Mouse (Mus musculus): Measurements from ENCODE around the gene Rpusd1.

Rpusd1 gene

DNA sequence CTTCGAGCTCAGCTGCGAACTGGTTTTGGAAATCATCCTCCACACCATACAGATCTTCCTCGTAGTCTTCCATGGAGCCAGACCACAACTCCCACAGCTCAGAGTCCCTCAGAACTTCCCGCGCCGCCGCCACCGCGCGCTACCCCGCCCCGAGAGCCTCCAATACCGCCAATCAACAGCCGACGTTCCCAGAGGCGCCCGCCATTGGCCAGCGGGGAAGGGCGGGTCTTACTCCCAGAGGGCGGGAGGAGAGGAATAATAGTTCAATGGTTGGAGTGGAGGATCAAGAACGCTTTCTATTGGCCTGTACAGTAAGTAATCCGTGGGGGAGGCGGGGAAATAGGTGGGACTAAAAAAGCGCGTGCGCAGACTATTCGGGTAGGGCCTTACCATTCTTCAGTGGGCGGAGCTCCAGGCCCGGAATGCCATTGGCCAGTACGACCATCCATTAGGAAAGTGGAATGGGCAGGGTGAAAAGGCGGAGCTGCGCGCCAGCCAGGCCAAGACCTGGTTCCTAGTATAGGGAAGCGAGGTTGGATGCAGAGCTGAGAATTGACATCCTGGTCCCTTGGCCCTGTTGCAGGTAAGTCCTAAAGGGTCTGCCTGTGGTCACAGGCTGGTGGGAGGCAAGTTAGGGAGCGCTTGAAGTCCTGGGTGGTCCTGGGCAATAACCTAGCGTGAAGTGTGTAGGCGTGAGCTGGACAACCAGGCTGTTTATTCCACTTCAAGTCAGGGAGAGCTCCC is at the start of gene Rpusd1, which contains the start of gene Chtf18:
Gene Rpusd1 (plus strand): TSS at position 406 of the 744 bp plus-strand sequence.
Gene Chtf18 (minus strand): TSS at position 155 of the 744 bp plus-strand sequence.
- DNase-seq (ENCODE audit: low read depth, low spot score), result peak; percentile 100

DNA sequence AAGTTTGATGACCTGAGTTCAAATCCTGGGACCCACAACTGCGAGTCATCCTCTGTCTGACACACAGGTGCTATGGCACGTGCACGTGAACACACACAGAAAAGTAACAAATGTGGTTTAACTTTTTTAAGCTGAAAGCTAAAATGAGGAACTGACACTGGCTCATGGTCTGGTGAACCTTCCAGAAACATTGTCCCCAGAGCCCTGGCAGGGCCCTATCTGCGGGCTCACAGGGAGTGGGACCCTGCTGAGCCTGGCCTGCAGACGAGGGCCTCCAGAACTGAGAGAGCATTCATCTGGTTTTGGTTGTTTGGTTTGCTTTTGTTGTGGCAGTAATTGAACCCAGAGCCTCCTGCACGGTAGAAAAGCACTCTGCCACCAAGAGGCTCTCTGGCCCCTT is 49.5 kb upstream of the Rpusd1 start:
- no peak for DNase-seq (ENCODE audit: low read depth, low spot score)

DNA sequence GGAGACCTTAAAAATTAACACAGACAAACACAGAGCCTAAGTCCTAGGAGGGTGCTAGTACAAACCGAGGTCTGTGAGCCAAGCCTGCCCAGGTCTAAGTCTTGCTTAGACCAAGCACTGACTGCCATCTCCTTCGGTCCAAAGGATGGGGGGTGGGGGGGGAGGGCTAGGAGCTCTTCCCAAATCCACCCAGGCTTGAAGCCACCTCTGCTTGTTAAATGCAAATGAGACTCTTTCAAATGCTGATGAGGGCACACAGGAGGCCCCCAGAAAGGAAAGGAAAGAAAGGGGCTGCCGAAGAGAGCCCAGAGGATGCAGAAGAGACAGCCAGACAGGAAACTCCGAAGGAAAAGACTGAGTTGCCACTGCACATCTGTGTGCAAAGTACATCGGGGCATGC is 47.7 kb upstream of the Rpusd1 start:
- DNase-seq (ENCODE audit: low read depth, low spot score), result no peak

DNA sequence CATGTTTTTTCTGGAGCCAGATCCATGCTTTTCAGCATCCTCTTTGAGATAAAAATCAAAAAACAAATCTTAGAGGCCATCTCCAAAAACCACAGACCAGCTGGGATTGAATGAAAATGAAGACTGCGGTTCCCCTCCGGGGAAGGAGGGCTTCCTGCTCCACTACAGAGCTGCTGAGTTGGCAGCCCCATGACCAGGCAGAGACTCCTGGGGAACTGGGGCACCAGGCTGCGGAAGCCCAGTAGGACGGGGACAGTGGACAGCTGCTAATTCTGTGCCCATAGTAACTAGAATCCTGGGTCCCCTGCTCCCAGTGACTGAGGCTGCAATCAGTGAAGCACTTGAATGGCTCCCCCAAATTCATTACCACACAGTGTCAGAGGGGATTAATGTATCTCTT is 45.8 kb upstream of the Rpusd1 start:
- no peak for DNase-seq (ENCODE audit: low read depth, low spot score)

DNA sequence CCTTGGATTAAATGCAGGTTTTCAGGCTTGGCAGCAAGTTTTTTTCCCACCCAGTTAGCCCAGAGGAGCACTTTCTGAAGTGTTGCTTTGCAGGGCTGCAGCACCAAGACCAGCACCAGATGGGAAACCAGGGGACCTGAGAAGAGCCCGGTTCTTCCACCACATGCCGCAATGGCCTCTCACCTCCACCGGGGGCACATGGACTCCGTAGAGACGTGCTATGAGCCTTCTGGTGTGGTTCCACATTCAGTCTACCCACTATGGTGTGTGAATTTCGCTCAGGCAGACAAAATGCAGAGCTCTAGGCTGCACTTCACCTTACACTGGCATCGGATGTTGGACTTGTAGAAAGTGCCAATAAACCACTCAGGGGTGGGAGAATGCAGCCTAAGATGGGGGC is 41.1 kb upstream of the Rpusd1 start:
- DNase-seq (ENCODE audit: low read depth, low spot score), result no peak

DNA sequence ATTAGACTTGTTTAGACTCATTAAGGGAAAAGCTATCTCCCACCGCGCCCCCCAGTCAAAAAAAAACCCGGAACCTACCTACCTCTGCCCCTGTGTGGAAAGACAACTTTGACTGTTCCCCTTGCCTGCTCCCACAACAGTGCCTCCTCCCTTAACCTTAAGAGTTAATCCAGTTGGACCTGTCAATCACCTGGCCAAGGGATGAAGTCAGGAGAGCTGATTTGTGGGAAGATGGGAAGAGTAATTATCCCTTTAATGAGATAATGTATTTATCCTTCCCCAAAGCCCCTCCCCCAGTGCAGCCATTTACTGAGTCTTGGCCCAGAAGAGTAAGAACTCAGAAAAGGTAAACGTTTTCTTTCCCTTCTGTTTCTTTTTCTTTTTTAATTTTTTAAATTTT is 38.5 kb upstream of the Rpusd1 start:
- peak; percentile 48 for DNase-seq (ENCODE audit: low read depth, low spot score)

DNA sequence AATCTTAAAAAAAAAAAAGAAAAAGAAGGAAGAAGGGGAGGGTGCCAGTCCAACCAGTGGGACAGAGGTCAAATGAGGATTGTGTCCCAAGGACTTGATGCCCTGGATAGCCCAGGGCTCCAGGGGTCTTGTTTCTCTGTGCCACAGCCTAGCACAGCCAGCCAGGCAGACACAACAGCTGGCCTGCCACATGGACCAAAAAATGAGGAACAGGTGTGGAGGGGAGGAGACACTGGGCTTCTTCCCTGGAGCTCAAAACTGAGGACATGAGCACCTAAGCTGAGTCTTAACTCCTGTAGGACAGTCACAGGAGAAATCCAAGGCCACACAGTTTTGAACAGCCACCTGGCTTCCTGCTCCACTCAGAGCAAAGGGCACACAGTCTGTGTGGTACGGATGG is 31.2 kb upstream of the Rpusd1 start:
- DNase-seq (ENCODE audit: low read depth, low spot score), result no peak

DNA sequence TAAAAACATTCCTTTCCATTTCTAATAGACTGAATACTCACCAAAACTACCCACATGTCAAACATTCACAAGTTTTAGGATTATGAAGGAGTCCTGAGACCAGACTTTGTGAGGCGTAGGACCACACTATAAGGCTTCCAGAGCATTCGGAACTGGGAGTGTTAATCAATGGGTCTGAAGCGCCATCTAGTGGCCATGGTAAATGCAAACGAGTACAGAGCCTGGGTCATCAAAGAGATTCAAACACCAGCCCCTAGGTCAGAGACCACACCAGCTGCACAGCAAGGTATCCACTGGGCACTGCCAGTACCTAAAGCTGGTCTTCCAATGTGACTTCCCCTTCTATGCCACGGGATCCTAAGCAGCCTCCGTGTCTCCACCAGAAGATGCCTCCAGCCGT is 29.0 kb upstream of the Rpusd1 start:
- peak; percentile 82 for DNase-seq (ENCODE audit: low read depth, low spot score)

DNA sequence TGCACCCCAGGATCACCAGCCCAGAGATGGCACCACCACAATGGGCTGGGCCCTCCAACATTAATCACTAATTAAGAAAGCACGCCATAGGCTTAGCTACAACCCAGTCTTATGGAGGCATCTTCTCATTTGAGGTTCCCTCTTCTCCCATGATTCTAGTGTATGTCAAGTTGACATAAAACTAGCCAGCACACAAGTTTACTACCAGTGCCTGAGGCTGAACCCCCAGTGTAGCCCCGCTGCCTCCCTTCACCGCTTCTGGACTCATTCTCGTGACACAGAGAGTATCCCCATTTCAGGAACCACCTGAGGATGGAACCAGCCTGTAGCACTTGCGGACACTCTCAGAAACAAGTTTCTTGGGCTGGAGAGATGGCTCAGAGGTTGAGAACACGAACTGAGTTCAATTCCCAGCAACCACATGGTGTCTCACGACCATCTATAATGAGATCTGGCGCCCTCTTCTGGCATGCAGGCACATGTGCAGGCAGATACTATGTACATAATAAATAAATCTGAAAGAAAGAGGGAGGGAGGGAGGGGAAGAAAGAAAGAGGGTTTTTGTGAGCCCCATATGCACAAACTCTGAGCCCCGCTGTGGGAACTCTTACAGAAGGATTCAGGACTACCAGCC is 26.5 kb upstream of the Rpusd1 start:
- no peak for DNase-seq (ENCODE audit: low read depth, low spot score)

DNA sequence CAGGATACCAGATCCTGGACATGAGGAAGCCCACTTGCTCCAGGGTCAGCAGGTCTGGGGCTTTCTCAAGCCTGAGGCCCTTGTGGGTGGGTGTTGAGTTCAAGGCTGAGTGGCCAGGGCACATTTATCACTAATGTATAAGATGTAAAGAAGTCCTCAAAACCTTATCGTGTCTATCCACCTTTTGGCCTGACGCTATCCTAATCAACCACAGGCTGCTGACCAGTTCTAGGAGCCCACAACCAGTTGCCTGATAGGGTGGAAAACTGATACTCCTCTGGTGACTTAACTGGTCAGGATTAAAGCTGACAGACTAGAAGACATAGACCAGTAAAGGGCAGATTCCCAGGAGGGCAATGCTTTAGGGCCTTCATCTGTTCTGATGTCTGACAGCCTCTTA is 17.5 kb upstream of the Rpusd1 start:
- DNase-seq (ENCODE audit: low read depth, low spot score), result no peak

DNA sequence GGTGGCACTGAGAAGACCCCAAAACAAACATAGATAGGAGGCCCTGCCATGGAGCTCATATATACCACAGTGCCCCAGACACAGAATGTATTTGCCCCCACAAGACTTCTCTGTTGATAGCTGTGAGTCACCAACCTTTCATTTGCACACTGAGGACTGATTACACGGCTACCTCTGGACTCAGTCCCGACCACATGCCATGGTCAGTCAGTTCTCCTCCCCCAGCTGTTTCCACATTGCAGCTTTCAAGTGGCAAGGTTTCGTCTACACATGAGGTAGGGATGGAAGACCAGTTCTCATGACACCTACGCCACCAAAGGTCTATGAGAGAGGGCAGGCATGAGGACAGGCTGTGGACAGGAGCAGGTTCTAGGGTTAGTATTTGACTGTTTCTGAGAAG is 16.3 kb upstream of the Rpusd1 start:
- no peak for DNase-seq (ENCODE audit: low read depth, low spot score)

DNA sequence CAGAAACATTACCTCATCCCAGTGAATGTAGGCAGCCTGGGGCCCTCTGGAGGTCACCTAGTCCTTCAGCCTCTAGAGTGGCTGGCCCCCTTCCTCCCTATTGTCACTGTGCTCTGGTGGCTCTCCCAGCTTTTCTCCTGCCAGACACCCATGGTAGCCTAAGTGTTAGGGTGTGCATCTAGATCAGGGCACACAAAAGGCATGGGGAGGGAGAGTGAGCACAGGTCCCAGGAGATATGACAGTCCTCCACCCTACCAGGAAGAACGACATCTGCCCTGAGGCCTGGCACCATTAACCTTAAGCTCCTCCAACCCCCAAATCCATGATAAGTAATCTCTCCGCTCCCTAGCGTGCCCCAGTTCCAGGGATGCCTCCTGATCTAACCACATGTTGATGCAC is 11.8 kb upstream of the Rpusd1 start:
- no peak for DNase-seq (ENCODE audit: low read depth, low spot score)

DNA sequence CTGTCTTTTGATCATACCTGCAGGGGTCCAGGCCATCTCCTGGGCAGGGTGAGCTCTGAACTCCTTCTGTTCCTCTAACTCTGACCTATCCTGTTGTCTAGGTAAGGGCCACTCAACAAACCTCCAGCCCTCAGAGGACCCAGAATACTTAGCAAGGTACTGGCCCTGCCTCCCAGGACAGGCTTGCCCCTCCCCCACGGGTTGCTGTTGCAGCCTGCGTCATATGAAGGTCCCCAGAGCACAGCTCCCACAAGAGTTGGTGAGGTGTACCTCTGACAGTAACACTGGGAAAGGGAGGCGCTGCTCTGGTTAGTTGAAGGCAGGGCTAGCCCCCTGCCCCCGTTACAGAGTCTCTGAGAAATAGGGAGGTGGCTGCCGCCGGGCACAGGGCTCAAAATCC is 11.3 kb upstream of the Rpusd1 start:
- no peak for DNase-seq (ENCODE audit: low read depth, low spot score)

DNA sequence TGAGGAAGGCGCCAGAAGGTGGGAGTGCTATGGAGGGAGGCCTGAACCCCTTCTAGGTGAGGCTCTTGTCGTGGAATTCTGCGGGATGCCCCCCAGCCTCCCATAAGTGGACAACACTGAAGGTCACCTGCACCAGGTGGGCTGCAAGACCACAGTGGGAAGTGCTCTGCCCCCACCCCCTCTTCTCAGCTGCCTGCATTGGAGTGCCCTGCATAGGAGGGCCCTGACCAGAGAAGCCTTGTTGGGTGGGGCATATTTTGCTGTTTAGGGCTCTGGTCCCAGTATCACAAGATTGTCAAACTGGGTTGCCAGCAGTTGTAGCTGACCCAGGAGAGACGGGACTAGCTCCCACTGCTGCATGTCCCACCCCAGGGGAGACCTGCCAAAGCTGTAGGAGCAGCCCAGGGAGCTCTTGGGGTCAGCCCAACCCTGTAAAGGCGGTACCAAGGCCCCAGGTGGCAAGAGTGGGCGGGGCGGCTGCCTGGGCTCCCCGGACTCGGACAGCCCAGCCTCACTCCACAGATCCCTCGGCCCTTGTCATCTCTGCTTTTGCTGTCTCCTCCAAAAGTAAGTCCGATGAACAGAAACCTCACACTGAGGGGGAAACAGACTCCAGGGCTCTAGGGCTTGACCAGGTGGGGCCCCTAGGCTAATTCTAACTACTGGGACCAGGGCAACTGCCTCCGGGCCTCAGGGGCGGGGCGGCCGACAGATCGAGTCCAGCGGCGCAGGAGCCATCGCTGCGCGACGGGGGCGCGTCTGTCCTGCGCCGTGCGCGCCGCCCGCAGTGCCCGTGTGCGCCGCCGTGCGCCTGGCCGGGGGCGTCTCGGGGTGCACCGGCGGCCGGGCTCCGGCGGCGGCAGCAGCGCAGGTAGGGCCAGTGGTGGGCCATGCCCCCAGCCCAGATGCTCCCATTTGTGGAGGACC is 10.5 kb upstream of the Rpusd1 start, which contains the start of gene Gng13:
Gene Gng13 (plus strand): TSS at position 461 of the 927 bp plus-strand sequence.
- DNase-seq (ENCODE audit: low read depth, low spot score), result no peak

DNA sequence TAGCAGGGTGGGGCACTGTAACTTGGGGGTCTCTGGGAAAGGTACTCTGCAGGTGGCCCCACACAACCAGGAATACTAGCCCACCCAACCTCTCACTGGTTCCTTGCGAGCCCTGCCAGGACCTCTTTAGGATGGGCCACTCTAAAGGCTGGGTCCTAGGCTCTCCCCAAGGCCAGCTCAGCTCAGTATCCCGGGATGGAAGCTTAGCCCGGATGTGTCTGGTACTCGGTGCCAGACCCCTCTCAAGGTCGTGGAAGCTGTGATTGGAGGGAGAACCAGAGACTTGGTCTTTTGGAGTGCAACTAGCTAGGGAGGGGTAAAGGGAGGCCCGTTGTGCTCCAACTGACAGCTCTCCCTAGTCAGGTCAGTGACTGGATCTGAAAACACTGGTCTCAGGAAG is 9.8 kb upstream of the Rpusd1 start:
- DNase-seq (ENCODE audit: low read depth, low spot score), result no peak

DNA sequence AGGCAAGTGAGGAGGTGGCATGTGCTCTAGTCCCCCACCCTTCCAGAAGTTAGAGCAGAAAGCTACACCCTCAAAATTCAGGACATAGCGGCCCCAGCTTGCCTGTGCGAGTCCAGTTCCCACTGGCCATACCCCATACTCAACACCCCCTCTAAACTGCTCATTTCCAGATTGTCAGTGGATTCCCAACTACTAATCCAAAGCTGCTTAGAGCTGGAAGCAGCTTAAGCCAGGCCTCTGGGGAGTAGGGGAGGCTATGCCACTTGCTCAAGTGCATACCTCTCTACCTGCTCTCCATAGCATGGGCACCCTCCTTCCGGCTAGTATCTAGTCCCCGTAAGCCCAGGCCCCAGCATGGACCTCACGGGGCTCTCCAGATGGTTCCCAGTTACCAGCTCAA is 6.0 kb upstream of the Rpusd1 start:
- peak; percentile 81 for DNase-seq (ENCODE audit: low read depth, low spot score)

DNA sequence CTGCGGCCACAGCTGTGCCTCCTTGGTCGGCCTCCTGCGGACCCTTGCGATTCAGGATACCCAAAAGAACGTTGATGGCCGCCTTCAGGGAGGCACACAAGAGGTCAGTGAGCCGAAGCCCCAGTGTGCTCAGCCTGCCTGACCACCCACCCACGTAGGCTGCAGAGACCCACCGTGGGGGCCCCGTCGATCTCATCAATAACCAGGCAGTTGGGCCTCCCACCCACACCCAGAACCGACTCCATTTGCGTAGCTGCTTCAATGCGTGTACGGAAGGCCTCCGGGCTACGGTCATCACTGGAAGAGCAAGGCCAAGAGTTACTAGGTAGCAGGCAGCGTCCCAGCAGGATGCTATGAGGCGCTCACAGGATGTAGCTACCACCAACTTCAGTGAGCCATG is 4.0 kb upstream of the Rpusd1 start:
- DNase-seq (ENCODE audit: low read depth, low spot score), result no peak

DNA sequence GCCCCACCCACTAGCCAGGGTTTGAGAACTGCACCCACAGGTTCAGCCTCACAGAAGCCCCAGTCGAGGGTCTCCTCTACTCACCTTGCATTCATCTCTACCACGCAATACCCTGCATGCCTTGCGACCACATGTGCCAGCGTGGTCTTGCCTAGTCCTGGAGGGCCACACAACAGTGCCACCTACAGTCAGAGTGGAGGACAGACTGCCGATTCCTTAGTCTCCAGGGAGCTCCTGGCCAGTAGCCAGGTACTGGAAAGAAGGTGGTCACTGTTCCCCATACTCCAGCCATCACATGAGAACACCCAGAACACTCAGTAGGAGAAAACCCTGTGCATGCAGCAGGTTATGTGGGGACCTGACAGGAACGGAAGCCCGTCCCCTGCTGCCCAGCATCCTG is 3.6 kb upstream of the Rpusd1 start:
- DNase-seq (ENCODE audit: low read depth, low spot score), result no peak

DNA sequence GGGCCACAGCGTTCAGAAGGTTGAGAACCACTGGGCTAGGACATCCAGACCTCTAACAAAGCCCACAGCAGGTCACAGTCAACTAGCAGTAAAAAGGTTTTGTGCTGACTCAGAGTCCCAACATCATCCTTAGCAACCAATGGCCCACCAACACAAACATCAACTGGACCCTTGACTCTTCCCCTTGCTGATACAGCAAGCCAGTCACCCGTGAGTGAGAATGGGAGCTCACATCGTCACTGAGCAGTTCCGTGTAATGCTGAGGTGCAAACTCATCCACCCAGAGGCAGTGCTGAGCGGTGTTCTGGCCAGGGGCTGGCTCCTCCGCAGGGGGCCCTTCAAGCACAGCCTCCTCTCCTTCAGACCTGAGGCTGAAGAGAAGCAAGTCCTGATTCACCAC is 2.2 kb upstream of the Rpusd1 start:
- DNase-seq (ENCODE audit: low read depth, low spot score), result no peak

DNA sequence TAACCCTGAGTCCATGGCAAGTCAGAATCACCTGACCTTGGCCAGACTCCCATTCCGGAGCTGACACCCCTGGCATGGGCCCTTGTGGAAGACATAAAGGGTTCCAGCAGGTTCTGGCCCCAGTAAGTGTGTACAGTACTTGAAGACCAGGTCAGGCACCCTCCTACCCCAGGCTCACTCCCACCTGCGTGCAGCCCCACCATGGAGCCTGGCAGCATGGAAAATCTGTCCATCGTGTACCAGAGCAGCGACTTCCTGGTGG is 470 bp downstream of the Rpusd1 start:
- DNase-seq (ENCODE audit: low read depth, low spot score), result no peak

DNA sequence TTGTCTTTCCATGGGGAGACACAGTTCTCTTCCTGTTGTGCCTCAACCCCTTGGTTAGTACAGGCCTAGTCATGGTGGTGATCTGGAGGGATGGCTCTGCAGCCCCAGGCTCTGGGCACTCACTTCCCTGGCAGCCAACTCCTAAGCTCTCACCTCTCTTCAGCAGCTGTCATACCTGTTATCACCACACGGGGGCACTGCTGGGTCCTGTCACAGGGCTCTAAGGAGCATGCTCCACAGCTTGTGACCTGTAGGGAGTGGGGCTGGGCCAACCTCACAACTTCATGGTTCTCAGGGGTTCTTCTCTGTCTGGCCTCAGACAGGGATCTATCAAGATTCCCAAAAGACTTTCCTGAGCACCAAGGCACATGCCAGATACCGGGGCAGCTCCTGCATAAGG is 4.6 kb downstream of the Rpusd1 start:
- peak; percentile 84 for DNase-seq (ENCODE audit: low read depth, low spot score)

DNA sequence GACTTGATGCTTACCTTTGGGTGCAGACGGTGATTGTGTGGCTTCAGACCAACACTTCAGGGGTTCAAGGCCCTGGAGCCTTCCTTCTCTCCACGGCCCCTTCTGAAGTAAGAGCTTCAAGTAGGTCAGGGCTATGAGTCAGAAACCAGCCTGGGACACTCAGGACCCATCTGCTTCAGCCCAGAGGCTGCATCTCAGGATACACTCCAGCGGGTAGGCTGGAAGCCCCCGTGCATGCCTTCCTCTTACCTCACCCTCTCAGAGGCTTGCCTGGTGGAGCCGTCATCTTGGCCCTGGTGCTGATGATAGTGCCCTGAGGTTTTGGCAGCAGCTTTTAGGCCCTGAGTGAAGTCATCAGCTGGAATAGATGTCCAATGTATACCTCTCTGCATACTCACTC is 7.8 kb downstream of the Rpusd1 start:
- no peak for DNase-seq (ENCODE audit: low read depth, low spot score)

DNA sequence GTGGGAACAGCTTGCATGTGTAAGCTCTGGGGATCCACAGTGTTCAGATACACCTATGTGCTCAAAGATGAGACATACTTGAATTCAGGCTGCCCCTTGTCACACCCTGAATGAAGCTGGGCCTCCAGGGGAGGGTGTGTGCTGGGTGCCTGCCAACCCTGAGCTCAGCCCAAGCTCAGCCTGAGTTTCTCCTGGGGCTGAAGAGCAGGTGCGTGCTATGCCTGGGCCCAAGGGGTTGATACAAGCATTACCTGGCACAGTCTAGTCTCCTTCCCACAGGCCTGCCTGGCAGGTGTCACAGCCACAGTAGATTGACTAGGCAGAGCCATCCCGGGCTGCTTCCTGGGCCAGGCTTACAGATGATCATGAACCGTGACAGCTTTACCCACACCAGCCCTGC is 8.3 kb downstream of the Rpusd1 start, which contains the start of gene Mslnl:
Gene Mslnl (plus strand): TSS at position 298 of the 400 bp plus-strand sequence.
- no peak for DNase-seq (ENCODE audit: low read depth, low spot score)

Data from retina, postnatal 7 days (tissue).